Mouse (Mus musculus) gastrocnemius, adult 18-20 months (tissue): ENCODE results near the gene Ypel1. TPM values are rescaled to one million over a fixed set of nuclear protein-coding genes. Genes with fewer than 3 reads are reported as not detected.

Source experiments
- DNase-seq: peaks from one replicate; pipeline ENCODE4 v3.0.0; 2021; ENCODE audit warnings: low spot score
- long read RNA-seq, 2 experiments: library from polyadenylated mRNA; stranded (forward); transcript quantifications; one replicate each; pipeline ENCODE4 v2.0.0; 2021
- total RNA-seq, 2 experiments: library from RNA; stranded (reverse); gene quantifications; 2 replicates each; pipeline ENCODE4 v1.2.3; 2021

The Ypel1 gene
- 1 to 10 TPM in 1 of 2 experiments, under 1 TPM in 1; 0.36 to 1.1 TPM for total RNA-seq
- long read RNA-seq, experiment 1, partial matches to known transcripts, result 0 of 5 reads
- long read RNA-seq, experiment 1, other reads (novel, unspliced or antisense), result 1 of 5 reads
- long read RNA-seq, experiment 2, partial matches to known transcripts, result 0 of 1 reads
- long read RNA-seq, experiment 2, other reads (novel, unspliced or antisense), result 1 of 1 reads

DNA sequence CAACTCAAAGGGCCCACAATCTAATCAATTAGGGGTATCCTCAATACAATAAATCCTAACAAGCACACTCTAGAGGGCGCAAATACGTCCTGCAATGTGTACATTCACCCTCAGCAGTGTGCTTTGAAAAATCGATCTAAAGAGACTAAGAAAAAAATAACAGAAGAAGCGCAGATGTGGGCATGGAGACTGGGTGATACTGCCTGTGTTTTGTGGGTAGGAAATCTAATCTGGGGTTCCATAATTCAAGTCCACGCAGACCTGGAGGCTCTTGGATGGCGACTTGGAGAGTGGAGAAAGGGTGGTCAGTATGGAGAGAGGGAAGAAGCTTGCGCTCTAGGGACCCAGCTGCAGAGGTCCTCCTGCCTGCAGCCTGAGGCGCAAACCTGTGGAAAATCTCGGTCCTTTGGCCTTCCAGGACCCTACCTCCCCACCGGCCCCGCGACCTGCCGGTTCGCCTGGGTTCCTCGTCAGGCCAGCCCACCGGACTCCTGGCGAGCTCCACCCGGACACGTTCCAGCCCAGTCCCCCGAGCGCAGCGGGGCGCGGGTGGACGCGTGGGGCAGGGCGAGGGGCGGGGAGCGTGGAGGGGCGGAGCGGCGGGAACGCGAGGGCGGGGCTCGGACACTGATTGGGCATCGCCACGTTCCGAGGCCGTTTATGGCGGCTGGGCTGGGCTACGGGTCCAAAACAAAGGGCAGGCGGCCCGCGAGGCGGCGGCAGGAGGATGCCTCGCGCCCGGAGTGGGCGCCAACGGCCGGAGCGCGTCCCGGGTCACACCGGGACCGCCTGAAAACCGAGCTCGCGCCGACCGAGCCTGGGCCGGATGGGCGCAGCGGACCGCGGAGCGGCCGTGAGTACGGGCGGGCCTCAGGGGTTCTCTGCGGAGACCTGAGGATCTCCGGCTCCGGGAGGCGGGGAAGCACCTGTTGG, at the start of gene Ypel1:
TSS of gene Ypel1 (plus strand) at position 186 of the 933 bp plus-strand sequence.
- peak; percentile 82 for DNase-seq

DNA sequence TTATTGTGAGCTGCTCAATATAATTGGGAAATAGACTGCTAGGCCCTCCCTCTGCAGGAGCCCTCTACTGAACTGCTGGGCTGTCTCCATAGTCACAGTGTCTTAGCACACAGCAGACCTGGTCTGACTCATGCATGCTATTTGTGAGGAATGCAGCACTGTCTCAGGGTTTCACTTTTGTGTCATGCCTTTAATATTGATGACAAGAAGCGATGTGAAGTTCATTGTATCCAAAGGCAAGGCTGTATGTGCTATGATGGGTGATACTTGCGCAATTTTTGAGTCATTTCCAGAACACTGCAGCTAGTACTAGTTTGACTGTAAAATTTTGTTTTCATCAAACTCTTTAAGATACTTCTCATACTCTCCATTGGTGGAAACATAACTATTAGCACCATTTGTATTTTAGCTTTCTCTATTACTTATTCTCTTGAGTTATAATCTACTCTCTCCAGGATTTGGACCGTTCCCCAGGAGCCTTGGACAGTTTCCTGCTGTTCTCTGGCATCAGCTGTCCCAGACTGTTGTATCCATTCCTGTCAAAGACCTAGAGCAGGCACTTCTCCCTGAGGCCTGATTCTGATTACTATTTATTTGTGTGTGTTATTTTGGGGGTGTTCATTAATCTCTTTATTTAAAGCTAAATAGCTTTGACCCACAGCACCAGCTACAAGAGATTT, 44.9 kb upstream of the Ypel1 start:
- peak; percentile 57 for DNase-seq

DNA sequence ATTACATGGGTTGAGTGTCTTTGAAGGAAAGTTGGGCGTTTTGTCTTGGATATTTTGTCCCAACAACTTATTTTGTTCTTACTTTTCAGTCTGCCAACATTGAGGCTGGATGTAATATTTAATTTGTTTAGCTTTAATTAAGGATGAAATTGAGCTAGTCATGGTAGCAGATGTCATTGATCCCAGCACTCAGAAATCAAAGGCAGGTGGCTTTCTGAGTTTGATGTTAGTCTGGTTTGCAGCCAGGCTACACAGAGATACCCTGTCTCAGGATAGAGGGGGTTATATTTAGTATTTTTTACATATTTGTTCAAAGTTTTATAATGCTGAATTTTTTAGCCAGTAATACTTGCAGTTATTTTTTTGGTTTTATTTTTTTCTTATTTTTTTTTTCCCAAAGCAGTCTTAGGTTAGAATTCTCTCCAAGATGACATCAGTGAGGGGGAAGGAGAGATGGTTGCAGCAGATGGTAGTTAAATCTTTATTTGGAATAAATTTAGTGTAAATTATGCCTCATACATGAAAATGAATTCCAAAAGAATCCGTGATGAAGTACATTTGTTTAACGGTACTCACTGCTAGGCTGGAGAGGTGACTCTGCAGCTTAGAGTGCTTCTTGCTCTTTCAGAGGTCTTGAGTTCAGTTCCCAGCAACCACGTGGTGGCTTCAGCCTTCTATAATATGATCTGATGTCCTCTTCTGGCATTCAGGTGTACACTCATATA, 39.4 kb upstream of the Ypel1 start:
- DNase-seq, result no peak

DNA sequence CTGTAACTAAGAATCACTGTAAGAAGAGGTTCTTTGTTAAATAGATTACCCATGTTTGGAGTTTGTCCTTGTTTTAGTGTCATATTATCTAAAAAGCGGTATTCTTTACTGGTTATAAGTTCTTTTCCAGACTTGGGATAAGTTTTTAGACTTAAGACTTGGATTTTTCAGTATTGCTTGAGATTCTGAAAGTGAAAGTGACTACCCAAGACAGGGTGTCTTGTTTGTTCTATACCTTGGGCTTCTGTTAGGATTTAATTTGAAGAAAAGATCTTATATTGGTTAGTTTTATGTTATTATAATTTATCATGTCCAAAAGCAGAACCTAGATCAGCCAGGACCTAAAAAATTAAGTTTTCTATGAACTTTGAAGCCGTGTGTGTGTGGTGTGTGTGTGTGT, 35.7 kb upstream of the Ypel1 start:
- DNase-seq, result no peak

DNA sequence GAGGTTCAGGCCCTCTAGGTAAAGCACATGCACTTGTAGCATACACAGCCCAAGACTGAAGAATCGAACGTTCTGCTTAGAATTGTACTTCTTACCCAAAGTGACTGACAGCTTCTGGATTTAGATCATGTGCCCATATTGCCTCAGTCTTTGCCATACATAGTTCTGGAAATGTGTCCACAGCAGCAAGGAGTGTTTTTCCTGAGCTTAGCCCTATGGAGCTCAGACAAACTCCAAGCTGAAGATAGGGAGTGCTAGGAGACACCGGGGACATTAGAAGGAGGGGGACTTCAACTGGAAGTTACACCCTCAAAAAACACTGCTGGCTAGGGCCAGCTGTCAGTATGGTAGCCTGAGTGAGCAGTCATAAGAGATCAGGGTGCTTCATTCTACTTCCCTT, 28.8 kb upstream of the Ypel1 start:
- no peak for DNase-seq

DNA sequence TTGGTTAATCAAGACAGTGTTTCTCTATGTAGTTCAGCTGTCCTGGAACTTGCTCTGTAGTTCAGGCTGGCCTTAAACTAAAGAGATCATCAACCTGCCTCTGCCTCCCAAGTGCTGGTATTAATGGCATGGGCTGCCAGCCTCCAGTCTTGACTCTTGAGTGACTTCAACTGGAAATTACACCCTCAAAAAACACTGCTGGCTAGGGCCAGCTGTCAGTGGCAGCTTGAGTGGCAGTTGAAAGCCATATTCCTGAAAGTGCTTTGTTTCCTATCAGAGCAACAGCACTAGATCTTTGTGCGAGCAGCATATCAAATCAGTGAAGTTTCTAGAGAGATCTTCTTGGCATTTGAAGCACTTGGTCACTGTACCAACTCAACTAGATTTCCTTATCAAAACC, 28.1 kb upstream of the Ypel1 start:
- no peak for DNase-seq

DNA sequence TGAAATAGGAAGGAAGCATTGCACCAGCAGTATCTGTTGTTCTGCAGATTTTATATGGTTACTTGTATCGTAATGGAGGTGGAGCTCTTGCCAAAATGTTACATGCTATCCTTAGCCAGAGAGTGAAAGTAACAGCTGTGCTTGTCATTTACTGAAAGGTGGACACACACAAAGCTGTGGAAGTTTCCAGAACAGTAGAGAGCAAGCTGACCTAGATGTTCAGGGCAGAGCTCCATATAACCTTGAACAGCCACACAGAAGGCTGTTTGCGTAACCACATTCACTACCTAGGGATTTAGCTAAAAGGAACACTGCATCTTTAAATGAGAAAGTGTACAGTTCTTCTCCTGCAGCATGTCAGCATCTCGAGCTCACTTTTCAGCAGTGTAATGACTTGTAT, 25.2 kb upstream of the Ypel1 start:
- DNase-seq, result peak; percentile 62

DNA sequence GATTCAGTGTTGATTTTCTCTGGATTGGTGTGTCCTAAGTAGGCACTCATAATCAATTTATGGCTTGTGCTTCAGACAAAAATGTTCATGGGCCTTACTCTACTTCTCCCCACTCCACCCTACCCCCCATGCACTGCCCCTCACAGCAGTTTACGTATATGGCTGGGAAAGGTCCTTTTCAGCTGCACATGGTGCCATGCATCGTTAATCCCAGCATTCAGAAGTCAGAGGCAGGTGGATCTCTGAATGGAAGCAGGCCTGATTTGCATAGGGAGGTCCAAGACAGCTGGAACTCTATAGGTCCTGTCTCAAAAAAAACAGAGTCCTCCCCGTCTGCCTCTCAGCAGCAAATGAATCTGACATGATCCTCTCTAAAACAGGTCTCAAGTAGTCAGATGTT, 24.2 kb upstream of the Ypel1 start:
- no peak for DNase-seq

DNA sequence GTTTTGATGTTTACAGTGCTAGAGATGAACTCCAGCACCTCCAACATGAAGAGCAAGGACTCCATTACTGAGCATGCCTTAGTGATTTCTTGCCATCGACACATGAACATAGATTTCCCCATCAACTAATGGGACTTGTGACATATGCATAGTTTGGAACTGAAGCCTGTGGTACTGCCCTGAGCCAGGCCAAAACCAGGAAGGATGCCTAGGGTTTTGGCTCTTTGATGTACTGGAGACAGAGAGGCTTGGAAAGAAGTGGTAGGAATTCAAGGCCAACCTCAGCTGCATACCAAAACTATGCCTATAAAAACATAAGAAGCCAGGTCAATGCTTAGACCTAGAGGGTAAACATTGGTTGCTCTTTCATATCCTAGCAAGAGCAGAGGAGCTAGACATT, 19.6 kb upstream of the Ypel1 start:
- DNase-seq, result no peak

DNA sequence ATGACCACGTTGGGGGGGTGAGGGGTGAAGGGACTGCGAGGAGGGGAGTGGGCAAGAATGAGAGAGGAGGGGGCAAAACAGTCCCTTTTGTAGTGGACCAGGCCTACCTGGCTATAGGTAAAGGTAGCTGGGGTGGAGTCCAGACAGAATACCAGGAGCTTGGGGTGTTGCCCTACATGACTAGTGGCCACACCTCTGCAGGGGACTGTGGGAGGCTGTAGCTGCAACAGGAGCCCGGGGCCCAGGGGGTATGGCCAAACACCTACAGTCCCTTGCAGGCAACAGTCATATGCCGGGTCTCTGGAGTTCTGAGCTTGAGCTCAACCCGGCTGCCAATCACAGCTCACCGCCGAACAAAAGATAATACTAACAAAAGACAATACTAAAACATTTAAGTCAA, 17.4 kb upstream of the Ypel1 start:
- DNase-seq, result no peak

DNA sequence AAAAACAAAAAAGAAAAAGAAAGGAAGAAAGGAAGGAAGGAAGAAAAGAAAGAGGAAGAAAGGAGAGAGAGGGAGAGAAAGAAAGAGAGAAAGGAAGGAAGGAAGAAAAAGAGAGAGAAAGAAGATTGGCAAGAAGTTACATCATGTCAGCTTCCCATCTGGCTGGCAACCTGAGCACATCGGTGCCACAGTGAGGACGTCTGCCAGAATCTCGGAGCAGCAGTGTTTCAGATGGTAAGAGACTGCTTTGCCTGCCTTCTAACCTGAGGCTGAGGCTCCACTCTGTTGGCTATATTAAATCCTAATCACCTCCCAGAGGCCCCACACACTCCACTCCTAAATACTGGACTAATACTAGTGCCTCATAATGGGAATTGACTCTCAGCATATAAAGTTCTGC, 15.6 kb upstream of the Ypel1 start:
- DNase-seq, result no peak

DNA sequence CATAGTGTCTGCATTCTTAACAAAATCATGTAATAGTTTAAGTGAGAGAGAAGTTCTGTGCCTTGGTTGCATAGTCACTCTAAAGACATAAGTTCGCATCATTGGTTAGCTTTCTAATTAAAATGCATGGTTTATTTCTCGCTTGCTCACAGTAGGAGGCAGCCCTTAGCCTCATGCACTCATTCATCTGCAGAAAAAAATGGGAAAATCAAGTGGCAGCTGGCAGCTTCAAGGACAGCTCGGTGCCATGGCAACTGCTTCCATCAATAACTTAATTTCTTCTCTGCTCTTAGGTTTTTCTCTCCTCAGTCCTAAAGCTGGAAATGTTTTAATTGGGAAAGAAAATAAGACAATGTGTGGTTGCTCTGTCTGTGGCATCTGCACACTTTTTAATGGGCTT, 13.9 kb upstream of the Ypel1 start:
- no peak for DNase-seq

DNA sequence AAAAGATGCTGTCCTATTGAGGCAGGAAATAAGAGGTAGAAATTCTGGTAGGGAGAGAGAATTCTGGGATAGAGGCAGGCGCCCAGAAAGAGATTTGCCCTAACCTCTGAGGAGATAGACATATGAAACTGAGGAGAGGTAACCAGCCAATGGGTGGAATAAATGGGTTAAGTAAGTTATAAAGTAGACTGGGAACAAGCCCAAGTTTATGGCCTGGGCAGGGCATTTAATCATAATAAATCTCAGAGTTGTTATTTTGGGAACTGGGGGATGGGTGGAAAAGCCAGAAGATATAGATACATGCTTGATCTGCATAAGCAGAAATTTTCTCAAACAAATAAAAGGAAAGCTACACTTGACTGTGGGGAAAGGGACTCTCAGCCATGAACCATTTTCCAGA, 7.2 kb upstream of the Ypel1 start:
- no peak for DNase-seq

DNA sequence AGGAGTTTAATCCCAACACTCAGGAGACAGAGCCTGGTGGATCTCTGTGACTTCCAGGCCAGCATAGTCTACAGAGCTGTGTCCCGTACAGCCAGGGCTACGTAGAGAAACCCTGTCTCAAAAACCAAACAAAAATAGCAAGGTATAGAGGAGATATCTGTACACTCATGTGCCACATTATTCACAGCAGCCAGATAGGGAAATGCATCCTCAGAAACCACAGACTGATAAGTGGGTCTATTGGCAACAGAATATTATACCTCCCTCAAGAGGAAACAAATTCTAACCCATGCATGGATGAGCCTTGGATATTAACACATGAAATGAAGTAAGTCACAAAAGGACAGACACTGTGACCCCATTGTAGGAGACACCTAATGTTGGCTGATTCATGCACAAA, 1.9 kb upstream of the Ypel1 start:
- DNase-seq, result no peak

DNA sequence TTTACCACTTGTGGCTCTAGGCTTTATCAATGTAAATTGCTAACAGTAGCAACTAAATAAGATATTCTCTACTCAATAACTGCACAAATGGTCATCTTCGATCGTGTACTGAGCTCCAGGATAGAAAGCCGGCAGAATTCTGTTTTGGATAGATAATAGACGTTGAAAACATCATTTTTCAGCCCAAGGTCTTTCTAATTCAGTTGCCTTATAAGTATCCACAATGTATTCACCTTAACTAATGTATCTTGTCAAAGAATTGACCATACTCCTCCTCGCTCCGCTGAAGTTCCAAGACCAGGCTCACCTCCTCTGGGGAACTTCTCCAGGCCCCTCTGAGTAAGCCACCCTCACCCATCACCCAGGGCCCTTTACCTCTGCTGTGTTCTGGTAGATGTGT, 1.2 kb downstream of the Ypel1 start:
- no peak for DNase-seq

DNA sequence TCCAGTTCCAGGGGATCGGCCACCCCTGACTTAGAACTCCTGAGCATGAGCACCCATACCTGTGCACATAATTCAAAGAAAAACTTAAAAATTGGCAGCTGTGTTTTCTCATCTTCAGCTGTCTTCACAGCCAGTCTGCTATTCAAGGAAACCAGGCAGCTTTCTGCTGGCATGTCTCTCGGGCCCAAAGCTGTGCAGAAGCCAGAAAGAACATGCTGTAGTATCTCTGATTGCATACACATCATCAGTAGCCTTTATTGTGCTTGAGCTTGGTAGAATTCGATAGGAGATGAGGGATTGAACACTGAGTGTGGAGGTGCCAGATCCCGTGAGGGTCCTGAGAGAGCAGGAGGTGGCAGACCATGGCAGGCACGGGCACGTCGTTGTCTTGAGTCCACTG, 3.5 kb downstream of the Ypel1 start:
- DNase-seq, result no peak

DNA sequence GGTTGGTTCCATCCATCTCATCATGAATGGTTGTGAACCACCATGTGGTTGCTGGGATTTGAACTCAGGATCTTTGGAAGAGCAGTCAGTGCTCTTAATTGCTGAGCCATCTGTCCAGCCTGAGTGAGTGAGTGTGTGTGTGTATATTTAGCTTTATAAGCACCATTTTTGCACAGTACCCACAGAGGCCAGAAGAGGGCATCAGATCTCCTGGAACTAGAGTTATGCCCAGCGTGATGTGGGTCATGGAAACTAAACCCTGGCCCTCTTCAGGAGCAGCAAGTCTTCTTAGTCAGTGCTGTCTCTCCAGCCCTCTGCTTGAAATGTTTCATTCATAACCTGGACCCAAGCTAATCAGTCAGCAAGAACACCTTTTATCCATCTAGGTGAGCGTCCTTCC, 6.8 kb downstream of the Ypel1 start:
- no peak for DNase-seq

DNA sequence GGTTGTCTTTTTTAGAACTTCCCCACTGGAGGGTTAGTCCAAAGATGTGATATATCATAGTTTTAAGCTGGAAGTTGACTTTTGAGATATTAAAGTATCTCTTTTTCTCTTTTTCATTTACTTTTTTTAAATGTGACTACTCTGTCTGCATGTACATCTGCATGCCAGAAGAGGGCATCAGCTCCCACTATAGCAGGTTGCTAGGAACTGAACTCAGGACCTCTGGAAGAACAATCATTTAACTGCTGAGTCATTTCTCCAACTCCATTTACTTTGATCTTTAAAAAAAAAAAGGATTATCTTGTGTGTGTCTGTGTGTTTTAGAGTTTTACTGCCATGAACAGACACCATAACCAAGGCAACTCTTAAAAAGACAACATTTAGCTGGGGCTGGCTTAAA, 7.4 kb downstream of the Ypel1 start:
- no peak for DNase-seq

DNA sequence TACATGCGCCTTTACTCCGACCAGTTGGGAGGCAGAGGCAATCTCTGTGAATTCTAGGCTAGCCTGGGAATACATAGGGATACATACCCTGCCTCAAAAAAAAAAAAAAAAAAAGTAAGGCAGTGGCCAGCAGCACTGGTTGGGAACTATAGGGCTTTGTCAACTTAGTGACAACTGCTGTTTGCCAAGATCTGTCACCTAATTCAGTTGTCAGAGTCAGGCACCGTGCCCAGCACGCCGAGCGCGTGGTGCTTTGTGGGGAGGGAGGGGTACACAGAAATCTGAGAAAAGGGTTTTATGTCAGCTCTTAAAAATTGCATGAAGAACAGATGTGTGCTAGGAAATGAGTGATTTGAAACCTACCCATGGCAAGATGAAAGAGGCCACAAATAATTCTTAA, 8.6 kb downstream of the Ypel1 start:
- no peak for DNase-seq

DNA sequence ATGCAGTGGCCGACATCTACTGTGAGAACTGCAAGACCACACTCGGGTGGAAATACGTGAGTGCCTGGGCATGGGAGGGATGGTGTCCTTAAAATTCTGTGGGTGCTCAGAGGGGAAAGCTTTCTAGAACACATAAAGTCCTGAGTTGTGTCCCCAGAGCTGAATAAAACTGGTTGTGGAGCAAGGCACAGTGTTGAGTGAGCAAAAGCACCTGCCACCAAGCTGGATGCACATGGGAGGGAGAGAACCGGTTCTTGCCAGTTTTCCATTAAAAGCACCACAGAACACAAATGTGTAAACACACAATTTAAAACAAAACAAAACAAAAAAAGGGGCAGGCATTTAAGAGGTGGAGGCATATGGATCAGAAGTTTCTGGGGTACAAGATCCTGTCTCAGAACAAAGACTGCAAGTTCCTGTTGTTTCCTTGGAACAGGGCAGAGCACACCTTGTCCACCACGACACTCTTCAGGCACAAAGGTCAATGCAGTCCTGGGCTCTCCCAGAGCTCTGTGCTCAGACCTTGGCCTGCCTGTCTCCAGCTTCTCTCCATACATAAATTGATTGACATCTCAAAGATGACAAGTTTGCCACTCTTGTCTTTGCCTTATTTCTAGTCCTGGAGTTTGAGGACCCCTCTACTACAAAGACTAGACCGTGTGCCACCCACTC, 12.8 kb downstream of the Ypel1 start:
- DNase-seq, result no peak

DNA sequence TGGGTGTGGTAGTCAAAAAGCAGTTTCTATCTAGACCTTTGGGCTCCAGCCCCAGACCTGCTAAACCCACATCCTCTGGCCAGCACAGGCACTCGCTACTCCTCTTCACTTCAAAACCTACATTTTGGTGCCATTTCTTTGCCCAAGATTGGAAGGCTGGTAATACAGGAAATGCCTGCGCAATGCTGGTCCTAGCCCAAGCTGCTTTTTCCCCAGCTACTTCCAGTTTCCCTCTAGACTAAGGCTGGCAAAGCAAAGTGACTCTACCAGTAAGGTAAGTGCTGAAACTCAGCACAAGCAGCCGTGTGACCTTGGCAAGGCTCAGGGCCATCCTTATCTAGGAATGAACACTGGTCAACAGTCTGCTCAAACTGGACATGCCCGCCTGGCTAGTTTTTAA, 16.1 kb downstream of the Ypel1 start:
- no peak for DNase-seq
